ENCODE assay signal across 10 mouse cellular contexts in the genomic region with DNA sequence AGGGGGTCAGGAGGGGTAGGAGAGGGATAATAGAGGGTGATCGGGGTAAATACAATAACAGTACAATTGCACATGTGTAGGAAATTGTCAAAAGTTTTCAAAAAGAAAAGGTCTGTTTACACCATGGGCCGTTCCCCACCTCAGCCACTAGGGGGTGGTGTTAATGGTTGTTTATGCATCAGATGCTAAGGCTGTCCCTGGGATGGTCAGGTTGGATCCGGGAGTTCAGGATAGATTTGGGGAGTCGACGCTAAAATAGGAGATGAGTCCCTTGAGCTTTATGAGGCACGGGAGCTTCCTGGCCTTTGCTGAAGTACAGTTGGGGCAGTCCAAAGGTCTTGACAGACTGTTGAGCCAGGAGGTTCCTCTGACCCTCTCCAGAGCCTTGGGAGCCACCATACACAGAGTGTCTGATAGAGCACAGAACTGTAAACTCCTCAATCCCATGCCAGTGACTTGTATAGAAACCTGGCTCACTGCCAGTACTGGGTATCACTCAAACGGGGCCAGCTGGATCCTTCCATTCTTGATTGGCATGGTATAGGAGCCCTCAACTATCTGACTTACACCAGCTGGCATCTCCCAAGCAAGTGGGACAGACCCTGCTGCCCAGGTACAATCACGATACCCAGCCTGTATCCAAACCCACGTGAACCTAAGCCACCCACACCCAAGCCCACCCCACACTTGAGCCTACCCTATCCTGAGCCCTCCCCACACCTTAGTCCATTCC.
DNase-seq lines count a peak whose midpoint lies in the region; ATAC-seq and TF ChIP-seq lines count a peak whose summit lies in the region.
"Had no signal": no experiment of that assay in that cellular context is flagged by ENCODE, and none has a peak within 500 bp of the region (broad histone marks: within the 10 kb centered on the region; RNA-seq: fewer than 3 reads in every experiment).

No protein-coding gene starts in this region.

- H3K4me2 ChIP-seq in heart, postnatal 0 days (ENCODE audit: low read depth, low read length) = no peak overlapping the region
- no peak overlapping the region for H3K4me2 ChIP-seq in midbrain, embryonic 14.5 days (ENCODE audit: low read length)
- H3K4me2 ChIP-seq: heart, embryonic 15.5 days; midbrain, embryonic 12.5 days had no signal

- peak; percentile 55 for TF ChIP-seq CTCF in heart, postnatal 0 days (IDR thresholded peaks at IDR 0.05; ENCODE audit: low read depth)
- TF ChIP-seq CTCF in olfactory bulb, adult 2 months (IDR thresholded peaks at IDR 0.05; ENCODE audit: insufficient read depth, low read depth, low read length) = peak; percentile 45

- no peak for TF ChIP-seq POLR2A in olfactory bulb, adult 2 months (IDR thresholded peaks at IDR 0.05; ENCODE audit: insufficient read depth, low read depth, low read length)

- 47% methylated on average over 9 of the region's 9 CpGs for WGBS in heart, postnatal 0 days
- WGBS in midbrain, embryonic 14.5 days = 68% methylated on average over 9 of the region's 9 CpGs
- 73% methylated on average over 9 of the region's 9 CpGs for WGBS in midbrain, embryonic 10.5 days
- WGBS in olfactory bulb, adult 2 months = 50% methylated on average over 9 of the region's 9 CpGs

- no peak overlapping the region for H3K27ac ChIP-seq in heart, postnatal 0 days (ENCODE audit: low read depth)
- H3K27ac ChIP-seq in midbrain, embryonic 14.5 days (replicated peaks; ENCODE audit: low read depth, low read length) = no peak overlapping the region
- no peak overlapping the region for H3K27ac ChIP-seq in midbrain, embryonic 10.5 days (replicated peaks)
- no peak overlapping the region for H3K27ac ChIP-seq in olfactory bulb, adult 2 months (ENCODE audit: insufficient read depth, low read depth, low read length)
- H3K27ac ChIP-seq: heart, embryonic 15.5 days; midbrain, embryonic 12.5 days had no signal

- DNase-seq in heart, postnatal 0 days (ENCODE audit: low spot score) = no peak
- no peak for DNase-seq in heart, adult 11 months
- DNase-seq in midbrain, embryonic 14.5 days = peak; percentile 50
- no peak for DNase-seq in midbrain, embryonic 10.5 days (ENCODE audit: low spot score)
- DNase-seq in cerebellum, postnatal 25 days = peak; percentile 59 to 65
- DNase-seq in right cerebral cortex, postnatal 25 days = no peak

- H3K9ac ChIP-seq in heart, postnatal 0 days (replicated peaks; ENCODE audit: low read depth, low read length) = no peak overlapping the region
- no peak overlapping the region for H3K9ac ChIP-seq in midbrain, embryonic 14.5 days (replicated peaks; ENCODE audit: low read length)
- H3K9ac ChIP-seq: heart, embryonic 15.5 days; midbrain, embryonic 12.5 days had no signal

- H3K27me3 ChIP-seq in heart, postnatal 0 days (ENCODE audit: control insufficient read depth, insufficient read depth, low read length) = no peaks in the 10 kb centered on the region
- H3K27me3 ChIP-seq in midbrain, embryonic 14.5 days (ENCODE audit: control insufficient read depth, insufficient read depth, low read length) = no peaks in the 10 kb centered on the region
- no peaks in the 10 kb centered on the region for H3K27me3 ChIP-seq in midbrain, embryonic 10.5 days (ENCODE audit: low read depth, poor library complexity, severe bottlenecking)
- H3K27me3 ChIP-seq: heart, embryonic 15.5 days; midbrain, embryonic 12.5 days had no signal

- H3K4me1 ChIP-seq in heart, postnatal 0 days (ENCODE audit: control insufficient read depth, insufficient read depth) = no peaks in the 10 kb centered on the region
- 0 out of 2 replicates have a peak, but pooled peaks cover 4% of the 10 kb centered on the region for H3K4me1 ChIP-seq in midbrain, embryonic 14.5 days (ENCODE audit: control insufficient read depth, insufficient read depth, low read length)
- H3K4me1 ChIP-seq in midbrain, embryonic 10.5 days = peaks cover 17% of the 10 kb centered on the region
- H3K4me1 ChIP-seq in olfactory bulb, adult 2 months (ENCODE audit: control insufficient read depth, insufficient read depth, low read length) = no peaks in the 10 kb centered on the region
- H3K4me1 ChIP-seq: heart, embryonic 15.5 days; midbrain, embryonic 12.5 days had no signal

- ATAC-seq in heart, postnatal 0 days (ENCODE audit: insufficient read depth, low read depth) = no peak
- ATAC-seq in midbrain, embryonic 14.5 days (ENCODE audit: low FRiP score, low TSS enrichment) = no peak
- no peak for ATAC-seq in erythroid progenitor cell, adult 5-6 weeks (replicated peaks; ENCODE audit: low FRiP score, poor library complexity, severe bottlenecking)

- TF ChIP-seq EP300 in heart, postnatal 0 days (IDR thresholded peaks at IDR 0.05; ENCODE audit: low read depth) = no peak

- H3K4me3 ChIP-seq in heart, postnatal 0 days (ENCODE audit: low read depth, low read length) = no peak overlapping the region
- no peak overlapping the region for H3K4me3 ChIP-seq in midbrain, embryonic 14.5 days (replicated peaks; ENCODE audit: low read depth, low read length)
- H3K4me3 ChIP-seq in midbrain, embryonic 10.5 days = no peak overlapping the region
- H3K4me3 ChIP-seq in olfactory bulb, adult 2 months (ENCODE audit: insufficient read depth, low read depth, low read length) = no peak overlapping the region
- H3K4me3 ChIP-seq: heart, embryonic 15.5 days; midbrain, embryonic 12.5 days had no signal

- no peaks in the 10 kb centered on the region for H3K9me3 ChIP-seq in heart, postnatal 0 days (replicated peaks; ENCODE audit: control insufficient read depth, low read length)
- no peaks in the 10 kb centered on the region for H3K9me3 ChIP-seq in midbrain, embryonic 14.5 days (ENCODE audit: control insufficient read depth, low read length)
- no peaks in the 10 kb centered on the region for H3K9me3 ChIP-seq in midbrain, embryonic 10.5 days (replicated peaks)
- H3K9me3 ChIP-seq: heart, embryonic 15.5 days; midbrain, embryonic 12.5 days had no signal

- no peaks in the 10 kb centered on the region for H3K36me3 ChIP-seq in heart, postnatal 0 days (replicated peaks; ENCODE audit: control insufficient read depth, insufficient read depth, low read length)
- no peaks in the 10 kb centered on the region for H3K36me3 ChIP-seq in midbrain, embryonic 14.5 days (ENCODE audit: control insufficient read depth, insufficient read depth, low read length)
- no peaks in the 10 kb centered on the region for H3K36me3 ChIP-seq in midbrain, embryonic 10.5 days
- H3K36me3 ChIP-seq: heart, embryonic 15.5 days; midbrain, embryonic 12.5 days had no signal

Comparison
In these comparisons a context has a peak if more than half of its experiments do, and no peak if none do; other contexts are left out.
1. DNase-seq: peak in midbrain, embryonic 14.5 days (single experiment) and cerebellum, postnatal 25 days (2 of 2); none in heart, postnatal 0 days (single experiment), heart, adult 11 months (single experiment), midbrain, embryonic 10.5 days (single experiment) and right cerebral cortex, postnatal 25 days (single experiment).